Comparison of ENCODE assay signal across 15 mouse cellular contexts in the genomic region with DNA sequence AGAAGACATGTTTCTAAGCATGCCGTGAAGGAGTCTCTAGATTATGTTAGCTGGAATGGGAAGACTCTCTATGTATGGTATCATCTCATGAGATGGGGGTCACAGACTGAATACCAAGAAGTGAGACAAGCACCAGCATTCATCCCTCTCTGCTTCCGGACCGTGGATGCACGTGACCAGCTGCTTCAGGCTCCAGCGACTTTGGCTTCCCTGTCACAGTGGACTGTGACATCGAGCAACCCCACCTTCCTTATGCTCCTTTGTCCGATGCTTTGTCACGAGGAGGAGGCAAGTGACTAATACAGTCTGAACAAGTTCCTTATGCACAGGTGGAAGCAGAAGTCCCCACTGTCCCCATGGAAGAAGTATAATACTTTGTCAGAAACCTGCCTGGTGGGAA. TPM values are rescaled to one million over a fixed set of nuclear protein-coding genes. Genes with fewer than 3 reads are reported as not detected.
"Had no signal": no experiment of that assay in that cellular context is flagged by ENCODE, and none has a peak within 500 bp of the region (broad histone marks: within the 10 kb centered on the region; RNA-seq: fewer than 3 reads in every experiment).

No protein-coding gene starts in this region.

- H3K4me2 ChIP-seq: limb, embryonic 12.5 days; midbrain, embryonic 12.5 days; neural tube, embryonic 13.5 days had no signal

- H3K27ac ChIP-seq: left cerebral cortex, adult 2 months; limb, embryonic 12.5 days; liver, embryonic 14.5 days; midbrain, embryonic 12.5 days; neural tube, embryonic 13.5 days had no signal

- H3K9me3 ChIP-seq: limb, embryonic 12.5 days; midbrain, embryonic 12.5 days; neural tube, embryonic 13.5 days had no signal

- ATAC-seq: intestine, embryonic 16.5 days; midbrain, embryonic 16.5 days had no signal

- H3K9ac ChIP-seq: limb, embryonic 12.5 days; liver, embryonic 14.5 days; midbrain, embryonic 12.5 days; neural tube, embryonic 13.5 days had no signal

- H3K4me1 ChIP-seq: limb, embryonic 12.5 days; midbrain, embryonic 12.5 days; neural tube, embryonic 13.5 days had no signal

- H3K4me3 ChIP-seq: left cerebral cortex, adult 2 months; limb, embryonic 12.5 days; midbrain, embryonic 12.5 days; neural tube, embryonic 13.5 days had no signal

- H3K27me3 ChIP-seq: limb, embryonic 12.5 days; midbrain, embryonic 12.5 days; neural tube, embryonic 13.5 days had no signal

- H3K36me3 ChIP-seq: limb, embryonic 12.5 days; midbrain, embryonic 12.5 days; neural tube, embryonic 13.5 days had no signal

- DNase-seq: liver; lung, adult 18-20 months; right cerebral cortex, postnatal 4 days; spleen, adult 18-20 months; thymus, postnatal 36 days had no signal

RNA-seq across cellular contexts. Expression of gene Ldhal6b, which starts 48.2 kb away (rescaled TPM):
- polyA plus RNA-seq: intestine, embryonic 16.5 days; limb, embryonic 12.5 days; lung, embryonic 16.5 days; stomach, embryonic 16.5 days; thymus, postnatal 0 days had no signal
